Mouse (Mus musculus) cerebellum, adult 8-10 months (tissue): ENCODE measurements around the gene Saal1.
"Not testable (repeated sequence)": the region's sequence is repeated elsewhere in the genome, so short reads cannot be mapped to it uniquely, and the experiment has no call there.

ENCODE experiments used
- DNase-seq: peaks from one replicate; pipeline ENCODE4 v3.0.0; 2022

Gene Saal1

DNA sequence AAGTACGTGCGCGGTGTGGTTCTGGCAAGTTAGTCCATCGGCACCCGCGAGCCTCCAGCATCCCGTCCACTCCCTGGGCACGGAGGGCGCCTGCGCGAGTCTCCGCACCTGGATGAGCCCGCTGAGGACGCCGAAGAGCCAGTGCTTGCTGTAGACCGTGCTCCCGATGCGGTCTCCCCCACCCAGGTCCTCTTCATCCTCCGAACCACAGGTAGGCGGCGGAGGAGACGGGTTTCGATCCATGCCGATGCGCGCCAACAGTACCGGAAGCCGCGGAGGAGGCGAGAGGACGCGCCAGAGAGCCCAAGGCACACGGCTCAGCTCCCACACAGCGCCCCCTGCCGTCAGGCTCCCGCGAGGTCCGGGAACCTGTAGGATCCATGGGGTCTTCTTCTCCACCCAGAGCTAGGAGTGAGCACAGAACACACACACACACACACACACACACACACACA, at the start of gene Saal1:
Gene Saal1, minus strand, starts transcription at position 291 of the 455 bp plus-strand sequence.
- DNase-seq: peak; percentile 84

DNA sequence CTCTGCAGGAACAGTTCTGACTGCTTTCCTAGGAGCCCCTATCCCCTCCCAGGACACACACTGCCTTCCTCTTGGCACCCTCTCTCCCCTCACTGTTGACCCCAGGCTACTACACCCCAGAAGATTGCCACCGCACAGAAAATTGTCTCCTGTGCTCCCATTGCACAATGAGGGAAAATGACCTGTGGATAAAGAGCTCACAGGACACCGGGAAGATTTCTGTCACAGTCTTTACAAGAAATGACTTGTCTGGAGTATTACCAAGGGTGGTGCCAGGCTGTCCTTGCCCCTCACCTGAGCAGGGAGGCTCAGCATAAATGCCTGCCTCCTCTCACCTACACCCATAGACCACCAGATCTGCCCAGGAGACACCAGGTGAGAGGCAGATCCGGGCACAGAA, 41.0 kb upstream of the Saal1 start, which contains the start of gene Saa2:
Gene Saa2, plus strand, starts transcription at position 301 of the 400 bp plus-strand sequence.
- DNase-seq: no peak

DNA sequence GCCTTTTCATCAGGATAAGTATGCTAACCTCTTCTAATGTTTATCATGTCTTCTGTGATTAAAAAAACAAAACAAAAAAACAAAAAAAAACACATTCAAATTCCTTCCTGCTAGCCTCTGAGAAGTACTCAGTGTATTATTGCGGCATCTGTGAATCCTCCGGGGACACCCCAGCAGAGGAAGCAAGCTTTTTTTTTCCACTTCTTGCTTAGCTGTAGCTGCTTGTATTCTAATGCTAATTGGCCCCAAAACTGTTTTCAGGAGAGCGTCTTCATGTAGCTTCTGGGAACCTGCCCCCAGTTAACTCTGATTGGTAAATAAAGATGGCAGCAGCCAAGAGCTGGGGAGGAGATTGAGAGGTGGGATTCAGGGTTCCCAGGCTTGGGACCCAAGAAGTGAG, 38.0 kb upstream of the Saal1 start:
- DNase-seq: no peak

- no peak for DNase-seq
These were observed 35.9 kb upstream of the Saal1 start for GRCm38 (mm10) chr7:46746381-46746780.

- DNase-seq: no peak
These were observed 35.3 kb upstream of the Saal1 start for GRCm38 (mm10) chr7:46745816-46746215.

DNA sequence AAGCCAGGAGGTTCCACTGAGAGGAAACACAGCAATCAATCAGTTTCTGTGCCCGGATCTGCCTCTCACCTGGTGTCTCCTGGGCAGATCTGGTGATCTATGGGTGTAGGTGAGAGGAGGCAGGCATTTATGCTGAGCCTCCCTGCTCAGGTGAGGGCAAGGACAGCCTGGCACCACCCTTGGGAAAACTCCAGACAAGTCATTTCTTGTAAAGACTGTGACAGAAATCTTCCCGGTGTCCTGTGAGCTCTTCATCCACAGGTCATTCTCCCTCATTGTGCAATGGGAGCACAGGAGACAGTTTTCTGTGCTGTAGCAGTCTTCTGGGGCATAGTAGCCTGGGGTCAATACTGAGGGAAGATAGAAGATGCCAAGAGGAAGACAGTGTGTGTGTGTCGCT, 32.4 kb upstream of the Saal1 start, which contains the start of gene Saa1:
Gene Saa1, minus strand, starts transcription at position 101 of the 400 bp plus-strand sequence.
- DNase-seq: not testable (repeated sequence)

DNA sequence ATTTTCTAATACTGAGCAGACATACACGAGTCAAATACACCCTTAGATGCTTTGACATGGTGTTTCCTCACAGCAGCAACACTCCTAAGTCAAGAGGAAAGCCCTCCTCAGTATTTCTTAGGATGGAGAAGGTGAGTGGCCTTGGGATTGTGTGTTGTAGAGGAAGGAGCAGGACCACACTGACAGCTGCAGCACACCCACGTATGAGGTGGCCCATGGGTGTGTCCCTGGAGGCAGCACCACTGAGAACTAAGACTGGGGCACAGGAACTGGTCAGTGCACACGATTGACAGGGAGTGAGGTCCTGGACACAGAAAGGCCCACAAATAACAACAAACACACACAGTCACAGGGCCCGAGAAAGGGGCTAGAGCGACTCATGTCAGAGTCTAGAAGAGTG, 29.6 kb upstream of the Saal1 start:
- not testable (repeated sequence) for DNase-seq

GRCm38 (mm10) chr7:46738561-46739460, 28.3 kb upstream of the Saal1 start:
- DNase-seq: no peak

DNA sequence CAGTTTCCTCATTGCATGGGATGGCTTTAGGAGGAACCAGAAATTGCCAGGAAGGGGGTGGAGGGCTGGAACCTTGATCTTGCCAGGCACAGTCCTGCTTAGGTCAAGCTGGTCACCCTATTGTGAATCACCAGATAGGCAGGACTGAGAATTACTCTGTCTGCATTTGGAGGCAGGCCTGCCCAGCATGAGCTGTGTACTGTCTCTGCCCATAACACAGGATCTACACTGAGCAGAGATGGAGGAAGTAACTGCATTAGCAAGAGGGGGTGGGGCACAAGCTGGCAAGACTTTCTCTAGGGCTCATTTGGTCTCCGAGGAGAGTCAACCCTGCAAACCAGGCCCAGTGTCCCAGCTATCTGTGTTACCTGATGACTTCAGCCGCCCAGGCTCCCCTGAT, 24.5 kb upstream of the Saal1 start:
- no peak for DNase-seq

DNA sequence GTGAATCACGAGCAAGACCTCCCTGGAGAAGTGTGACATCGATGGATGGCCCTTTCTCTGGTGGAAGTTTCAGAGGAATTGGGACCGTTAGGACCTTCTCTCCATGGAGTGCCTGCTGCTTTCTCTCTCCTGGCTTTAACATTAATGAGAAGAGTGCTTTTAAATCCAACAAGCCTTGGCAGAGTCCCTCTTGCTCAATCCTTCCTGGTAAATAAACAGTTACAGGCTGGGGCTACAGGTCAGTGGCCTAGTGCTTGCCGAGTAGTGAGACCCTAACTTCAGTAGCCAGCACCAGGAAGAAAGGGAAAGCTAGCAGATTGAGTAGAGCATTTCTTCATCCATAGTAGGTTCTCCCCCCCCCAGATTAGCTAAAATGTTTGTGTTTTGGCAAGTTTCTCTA, 22.0 kb upstream of the Saal1 start, which contains the start of gene Saa4:
Gene Saa4, minus strand, starts transcription at position 146 of the 400 bp plus-strand sequence.
- DNase-seq: no peak

- DNase-seq: no peak
These were observed 17.1 kb upstream of the Saal1 start for GRCm38 (mm10) chr7:46727584-46727983.

DNA sequence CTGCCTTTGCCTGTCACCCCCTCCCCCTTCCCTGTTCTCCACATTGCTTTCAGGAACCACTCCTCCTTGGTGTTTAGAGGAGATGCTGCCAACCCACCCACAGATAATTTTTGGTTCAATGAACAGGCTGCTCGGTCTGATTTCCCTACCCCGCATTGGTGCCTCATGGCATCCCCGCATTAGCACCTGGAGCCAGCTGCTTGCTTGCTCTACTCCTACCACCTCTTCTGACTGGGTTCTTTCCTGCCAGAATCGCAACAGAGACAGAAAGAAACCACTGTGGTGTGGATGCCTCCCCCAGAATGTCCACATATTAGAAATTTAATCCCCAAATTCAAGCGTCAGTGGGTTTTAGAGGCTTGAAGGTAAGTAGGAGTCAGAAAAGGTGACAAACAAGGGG, 13.9 kb upstream of the Saal1 start:
- DNase-seq: no peak

DNA sequence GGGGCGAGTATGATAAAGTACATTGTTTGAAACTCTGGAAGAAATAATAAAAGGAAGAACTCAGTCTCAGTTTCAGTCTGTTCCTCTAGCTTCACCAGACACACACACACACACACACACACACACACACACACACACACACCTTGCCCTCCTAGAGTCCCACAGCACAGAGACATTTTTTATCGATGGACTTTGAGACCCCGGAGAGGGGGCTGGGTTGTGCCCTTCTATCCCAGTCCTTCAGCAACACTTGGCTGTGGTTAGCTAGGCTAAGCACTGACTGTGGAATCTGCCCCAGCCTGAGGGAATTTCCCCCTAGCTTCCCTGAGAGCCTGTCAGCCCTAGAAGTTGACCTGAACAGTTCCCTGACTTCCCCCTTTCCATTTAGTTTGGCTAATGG, 13.4 kb upstream of the Saal1 start:
- DNase-seq: no peak

- no peak for DNase-seq
These were observed 12.9 kb upstream of the Saal1 start for GRCm38 (mm10) chr7:46723354-46723753.

- DNase-seq: peak; percentile 43
These were observed 10.0 kb upstream of the Saal1 start for GRCm38 (mm10) chr7:46720460-46720859.

- peak; percentile 49 for DNase-seq
These were observed 9.0 kb upstream of the Saal1 start for GRCm38 (mm10) chr7:46719526-46719925.

DNA sequence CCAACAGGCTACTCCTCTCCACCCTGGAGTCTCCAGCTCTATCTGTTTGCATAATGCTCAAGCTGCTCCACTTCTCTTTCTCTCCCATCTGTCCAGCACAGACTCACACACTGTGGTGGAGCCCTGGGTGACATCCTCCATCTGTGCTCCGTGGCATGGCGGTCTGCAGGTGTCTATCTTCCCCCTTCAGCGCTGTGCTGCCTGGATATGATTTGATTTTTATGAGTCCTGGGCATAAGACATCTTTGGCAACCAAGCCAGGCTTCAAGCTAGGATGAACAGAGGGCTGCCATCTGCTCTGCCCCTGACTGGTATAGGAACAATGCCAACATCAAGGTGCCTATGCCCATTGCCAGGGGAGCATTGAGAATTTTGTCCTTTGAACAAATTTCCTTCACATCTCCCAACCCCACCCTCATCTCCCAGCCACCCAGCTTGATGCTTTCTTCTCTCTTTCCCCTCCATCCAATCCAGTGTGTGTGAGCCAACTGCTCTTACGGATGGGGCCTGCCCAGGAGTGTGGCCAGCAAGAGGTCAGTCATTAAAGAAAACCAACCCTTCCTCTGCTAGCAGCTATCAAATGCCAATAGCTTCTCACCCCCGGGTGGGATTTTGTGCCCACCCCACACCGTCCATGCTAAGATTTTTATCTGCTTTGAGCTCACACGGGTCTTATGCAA, 8.3 kb upstream of the Saal1 start:
- peak; percentile 87 for DNase-seq

GRCm38 (mm10) chr7:46716897-46717296, 6.4 kb upstream of the Saal1 start:
- no peak for DNase-seq

DNA sequence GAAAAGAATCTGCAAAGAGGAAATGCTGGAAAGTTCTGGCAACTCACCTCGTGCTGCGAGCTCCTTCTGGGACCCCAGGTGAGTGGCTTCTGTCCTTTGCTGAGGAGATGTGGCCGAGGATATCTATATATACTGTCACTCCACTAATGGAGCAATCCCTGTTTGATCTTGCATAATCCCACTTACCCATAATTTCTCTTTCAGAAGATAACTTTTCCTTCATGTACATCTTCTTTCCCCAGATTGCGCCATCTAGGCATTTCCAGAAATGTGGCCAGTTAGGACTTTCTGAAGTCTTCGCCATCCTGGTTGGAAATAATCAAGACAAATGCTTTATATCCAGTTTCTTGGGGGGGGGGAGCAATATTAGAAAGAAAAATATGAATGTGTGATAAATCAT, 5.1 kb upstream of the Saal1 start, which contains the start of gene Saa3:
Gene Saa3, minus strand, starts transcription at position 101 of the 400 bp plus-strand sequence.
- no peak for DNase-seq

DNA sequence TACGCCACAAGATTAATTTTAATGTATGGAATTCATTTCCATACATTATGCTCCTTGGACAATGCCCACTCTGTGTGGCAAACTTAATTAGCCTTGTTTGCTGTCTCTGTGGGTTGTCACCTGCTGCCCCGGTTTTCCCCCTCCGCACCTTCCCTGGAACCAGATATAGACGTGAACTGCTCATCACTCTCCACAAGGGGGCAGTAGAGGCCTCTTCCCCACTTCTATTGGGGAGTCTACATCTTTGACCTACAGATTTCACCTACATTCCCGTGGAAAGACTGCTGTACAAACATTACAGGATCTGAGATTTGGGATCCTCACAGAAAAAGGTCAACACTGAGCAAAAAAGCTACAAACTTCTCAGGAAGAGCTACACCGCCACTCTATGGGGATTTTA, 4.0 kb upstream of the Saal1 start:
- peak; percentile 85 for DNase-seq

GRCm38 (mm10) chr7:46712250-46712649, 1.8 kb upstream of the Saal1 start:
- DNase-seq: no peak

DNA sequence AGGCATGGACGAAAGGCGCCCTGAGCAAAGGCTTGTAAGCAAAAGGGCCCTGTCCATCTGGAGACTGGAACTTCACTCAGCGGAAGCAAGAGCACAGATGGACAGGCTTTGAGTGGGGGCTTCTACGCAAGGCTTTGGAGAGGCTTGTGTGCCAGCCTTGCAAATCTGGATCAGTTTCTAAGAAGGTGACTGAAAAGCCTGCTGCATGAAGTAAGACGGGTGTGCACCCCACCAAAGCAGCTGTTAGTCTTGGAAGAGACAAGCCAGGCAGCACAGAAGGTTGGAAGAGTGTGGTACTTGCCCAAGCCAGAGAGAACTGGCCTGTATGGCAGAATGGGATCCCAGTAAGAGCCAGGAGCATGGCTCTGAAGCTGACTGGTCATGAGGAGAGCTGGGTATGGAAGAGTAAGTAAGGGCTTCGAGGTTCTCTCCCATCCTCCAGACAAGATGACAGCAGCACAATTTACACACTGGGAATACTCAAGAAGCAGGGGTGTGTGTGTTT, 9.9 kb downstream of the Saal1 start:
- no peak for DNase-seq

- no peak for DNase-seq
These were observed 13.7 kb downstream of the Saal1 start for GRCm38 (mm10) chr7:46696754-46697153.
